Comparison of ENCODE assay signal across 9 mouse cellular contexts in genomic region chr11:94676308-94676707, GRCm38 (mm10). TPM values are rescaled to one million over a fixed set of nuclear protein-coding genes. Genes with fewer than 3 reads are reported as not detected.
DNase-seq lines count a peak whose midpoint lies in the region; ATAC-seq and TF ChIP-seq lines count a peak whose summit lies in the region.
"Had no signal": no experiment of that assay in that cellular context is flagged by ENCODE, and none has a peak within 500 bp of the region (broad histone marks: within the 10 kb centered on the region; RNA-seq: fewer than 3 reads in every experiment).

No protein-coding gene starts in this region.

- H3K4me1 ChIP-seq in lung, adult 2 months (ENCODE audit: control insufficient read depth, insufficient read depth, low read length), result peaks cover 4% of the 10 kb centered on the region
- H3K4me1 ChIP-seq in forebrain, embryonic 10.5 days, result peaks cover 44% of the 10 kb centered on the region
- H3K4me1 ChIP-seq in limb, embryonic 13.5 days, result peaks cover 36% of the 10 kb centered on the region
- peaks cover 49% of the 10 kb centered on the region for H3K4me1 ChIP-seq in neural tube, embryonic 15.5 days

- H3K27ac ChIP-seq in forebrain, embryonic 10.5 days, result peak overlapping the region; percentile 97
- H3K27ac ChIP-seq in limb, embryonic 13.5 days, result peak overlapping the region; percentile 92; the same call in 1 of the 2 replicates
- H3K27ac ChIP-seq in neural tube, embryonic 15.5 days (replicated peaks), result peak overlapping the region; percentile 91

- DNase-seq in lung, adult 2 months, result no peak
- DNase-seq in lung, postnatal 14 days, result no peak
- DNase-seq in forebrain, embryonic 10.5 days (ENCODE audit: extremely low spot score, low spot score), result no peak
- no peak for DNase-seq in adrenal gland, postnatal 36 days
- DNase-seq in right cerebral cortex, postnatal 10 days (ENCODE audit: low spot score in 2 of 2), result no peak
- DNase-seq in ovary, adult 18-20 months (ENCODE audit: low spot score), result no peak

- H3K27me3 ChIP-seq in forebrain, embryonic 10.5 days (ENCODE audit: poor library complexity, severe bottlenecking), result no peaks in the 10 kb centered on the region
- no peaks in the 10 kb centered on the region for H3K27me3 ChIP-seq in limb, embryonic 13.5 days
- H3K27me3 ChIP-seq in neural tube, embryonic 15.5 days (replicated peaks), result no peaks in the 10 kb centered on the region

- no peaks in the 10 kb centered on the region for H3K9me3 ChIP-seq in forebrain, embryonic 10.5 days
- H3K9me3 ChIP-seq in limb, embryonic 13.5 days, result no peaks in the 10 kb centered on the region
- H3K9me3 ChIP-seq in neural tube, embryonic 15.5 days (replicated peaks), result no peaks in the 10 kb centered on the region

- peak overlapping the region; percentile 95 for H3K4me3 ChIP-seq in lung, adult 2 months (replicated peaks; ENCODE audit: extremely low read depth, low read depth, low read length)
- H3K4me3 ChIP-seq in forebrain, embryonic 10.5 days, result peak overlapping the region; percentile 95
- H3K4me3 ChIP-seq in limb, embryonic 13.5 days, result peak overlapping the region; percentile 88
- peak overlapping the region; percentile 81 for H3K4me3 ChIP-seq in neural tube, embryonic 15.5 days (replicated peaks)

- WGBS in lung, adult 2 months, result 47% methylated on average over 4 of the region's 4 CpGs
- WGBS in forebrain, embryonic 10.5 days, result 45% methylated on average over 4 of the region's 4 CpGs
- 29% methylated on average over 4 of the region's 4 CpGs for WGBS in limb, embryonic 13.5 days
- WGBS in neural tube, embryonic 15.5 days, result 45% methylated on average over 4 of the region's 4 CpGs

- peak overlapping the region; percentile 83 for H3K4me2 ChIP-seq in limb, embryonic 13.5 days (replicated peaks)
- peak overlapping the region; percentile 80 for H3K4me2 ChIP-seq in neural tube, embryonic 15.5 days

- no peak for TF ChIP-seq POLR2A in lung, adult 2 months (IDR thresholded peaks at IDR 0.05; ENCODE audit: borderline replicate concordance, extremely low read depth, low read depth, low read length)

- no peak for TF ChIP-seq CTCF in lung, adult 2 months (IDR thresholded peaks at IDR 0.05; ENCODE audit: insufficient read depth, low read length)

- ATAC-seq in limb, embryonic 13.5 days (ENCODE audit: low FRiP score, low read depth), result no peak
- ATAC-seq in neural tube, embryonic 15.5 days (ENCODE audit: low FRiP score), result no peak

- H3K9ac ChIP-seq in limb, embryonic 13.5 days, result peak overlapping the region; percentile 95
- H3K9ac ChIP-seq in neural tube, embryonic 15.5 days (replicated peaks), result peak overlapping the region; percentile 80

- peaks cover 11% of the 10 kb centered on the region for H3K36me3 ChIP-seq in forebrain, embryonic 10.5 days (replicated peaks)
- peaks cover 9% of the 10 kb centered on the region; the same call in 1 of the 2 replicates for H3K36me3 ChIP-seq in limb, embryonic 13.5 days
- no peaks in the 10 kb centered on the region for H3K36me3 ChIP-seq in neural tube, embryonic 15.5 days

RNA-seq across cellular contexts. Expression of gene Xylt2, which starts 1.0 kb away (rescaled TPM):
- polyA plus RNA-seq in lung, adult 2 months (2012; rRNA removed), result 38.4 and 41.1 TPM in 2 replicates
- polyA plus RNA-seq in forebrain, embryonic 10.5 days (2016; fragmentation: Nextera tagmentation; extraction: Ambion mirVana), result 14.4 and 15.2 TPM in 2 replicates
- 21.8 and 23.5 TPM in 2 replicates for polyA plus RNA-seq in limb, embryonic 13.5 days (2015; fragmentation: Nextera tagmentation; extraction: Ambion mirVana)
- polyA plus RNA-seq in neural tube, embryonic 15.5 days (2015; fragmentation: Nextera tagmentation; extraction: Ambion mirVana), result 15.4 and 16.8 TPM in 2 replicates
- 10 to 100 TPM; 10.6 to 14.2 TPM for total RNA-seq in adrenal gland, postnatal 36 days (2021)

RNA-seq across cellular contexts. Expression of gene Eme1, which starts 22.5 kb away (rescaled TPM):
- 0.11 and 0.51 TPM in 2 replicates for polyA plus RNA-seq in lung, adult 2 months (2012; rRNA removed)
- polyA plus RNA-seq in forebrain, embryonic 10.5 days (2016; fragmentation: Nextera tagmentation; extraction: Ambion mirVana), result 69.6 and 79.1 TPM in 2 replicates
- 24.9 and 26.9 TPM in 2 replicates for polyA plus RNA-seq in limb, embryonic 13.5 days (2015; fragmentation: Nextera tagmentation; extraction: Ambion mirVana)
- 2.3 and 5.3 TPM in 2 replicates for polyA plus RNA-seq in neural tube, embryonic 15.5 days (2015; fragmentation: Nextera tagmentation; extraction: Ambion mirVana)
- total RNA-seq in adrenal gland, postnatal 36 days (2021), result under 1 TPM; 0.72 to 0.99 TPM
- total RNA-seq: left cerebral cortex, postnatal 36 days had no signal

RNA-seq across cellular contexts. Expression of gene Mrpl27, which starts 22.7 kb away (rescaled TPM):
- polyA plus RNA-seq in lung, adult 2 months (2012; rRNA removed), result 32.8 and 34.7 TPM in 2 replicates
- polyA plus RNA-seq in forebrain, embryonic 10.5 days (2016; fragmentation: Nextera tagmentation; extraction: Ambion mirVana), result 135 and 142 TPM in 2 replicates
- polyA plus RNA-seq in limb, embryonic 13.5 days (2015; fragmentation: Nextera tagmentation; extraction: Ambion mirVana), result 153 and 159 TPM in 2 replicates
- polyA plus RNA-seq in neural tube, embryonic 15.5 days (2015; fragmentation: Nextera tagmentation; extraction: Ambion mirVana), result 146 and 154 TPM in 2 replicates
- total RNA-seq in adrenal gland, postnatal 36 days (2021), result 10 to 100 TPM; 65.6 to 90.4 TPM

RNA-seq across cellular contexts. Expression of gene Gm11541, which starts 28.0 kb away (rescaled TPM):
- polyA plus RNA-seq in lung, adult 2 months (2012; rRNA removed), result not detected in 2 replicates
- not detected in 2 replicates for polyA plus RNA-seq in forebrain, embryonic 10.5 days (2016; fragmentation: Nextera tagmentation; extraction: Ambion mirVana)
- polyA plus RNA-seq in limb, embryonic 13.5 days (2015; fragmentation: Nextera tagmentation; extraction: Ambion mirVana), result 0.11 TPM in 1 of 2 replicates, not detected in the other
- polyA plus RNA-seq in neural tube, embryonic 15.5 days (2015; fragmentation: Nextera tagmentation; extraction: Ambion mirVana), result 0.24 TPM in 1 of 2 replicates, not detected in the other
- not detected for total RNA-seq in adrenal gland, postnatal 36 days (2021)
- total RNA-seq: left cerebral cortex, postnatal 36 days had no signal

RNA-seq across cellular contexts. Expression of gene Lrrc59, which starts 46.7 kb away (rescaled TPM):
- 41.4 and 46.3 TPM in 2 replicates for polyA plus RNA-seq in lung, adult 2 months (2012; rRNA removed)
- polyA plus RNA-seq in forebrain, embryonic 10.5 days (2016; fragmentation: Nextera tagmentation; extraction: Ambion mirVana), result 283 and 286 TPM in 2 replicates
- polyA plus RNA-seq in limb, embryonic 13.5 days (2015; fragmentation: Nextera tagmentation; extraction: Ambion mirVana), result 225 and 240 TPM in 2 replicates
- polyA plus RNA-seq in neural tube, embryonic 15.5 days (2015; fragmentation: Nextera tagmentation; extraction: Ambion mirVana), result 148 and 163 TPM in 2 replicates
- total RNA-seq in adrenal gland, postnatal 36 days (2021), result 100 to 1,000 TPM; 117 to 141 TPM
